Mouse (Mus musculus): ENCODE results near the gene Tmem239. TPM values are rescaled to one million over a fixed set of nuclear protein-coding genes. Genes with fewer than 3 reads are reported as not detected.

The Tmem239 gene
- polyA plus RNA-seq, 1 experiment, result not detected

- Histone ChIP-seq H3K36me3 (ENCODE audit: control insufficient read depth) (no peaks in the 10 kb centered on the region), H3K4me3 (replicated peaks) (no peak overlapping the region), H3K9me3 (ENCODE audit: control insufficient read depth, low read length) (no peaks in the 10 kb centered on the region), H3K4me1 (ENCODE audit: control insufficient read depth) (no peaks in the 10 kb centered on the region), H3K27me3 (ENCODE audit: control insufficient read depth) (peaks cover 6% of the 10 kb centered on the region; the same call in 1 of the 2 replicates)
- TF ChIP-seq TAL1 (IDR thresholded peaks at IDR 0.05; ENCODE audit: low read length), result no peak
- TF ChIP-seq GATA1 (IDR thresholded peaks at IDR 0.05; ENCODE audit: low read length), result no peak
These were observed 22.4 kb upstream of the Tmem239 start for GRCm38 (mm10) chr2:130383895-130384294.

DNA sequence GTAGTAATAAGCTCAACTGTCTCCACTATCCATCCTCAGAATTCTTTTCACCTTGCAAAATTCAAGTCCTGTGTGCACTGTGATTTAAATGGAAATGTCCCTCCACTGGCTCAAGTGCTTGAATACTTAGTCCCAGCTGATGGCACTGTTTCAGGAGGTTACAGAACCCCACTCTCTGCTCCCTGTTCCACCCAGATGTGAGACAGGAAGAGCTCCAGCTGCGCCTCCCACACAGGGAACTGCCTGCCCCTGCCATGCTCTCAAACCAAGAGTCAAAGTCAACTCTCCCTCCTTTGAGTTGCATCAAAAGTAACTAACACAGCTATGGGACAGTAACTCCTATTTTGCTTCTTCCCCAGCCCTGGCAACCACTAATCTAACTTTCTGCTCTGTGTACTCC is 20.1 kb upstream of the Tmem239 start:
- TF ChIP-seq GATA1 (IDR thresholded peaks at IDR 0.05; ENCODE audit: low read length) (no peak), TAL1 (IDR thresholded peaks at IDR 0.05; ENCODE audit: low read length) (no peak)
- Histone ChIP-seq H3K27me3 (ENCODE audit: control insufficient read depth) (peaks cover 4% of the 10 kb centered on the region; the same call in 1 of the 2 replicates), H3K9me3 (ENCODE audit: control insufficient read depth, low read length) (no peaks in the 10 kb centered on the region), H3K36me3 (ENCODE audit: control insufficient read depth) (no peaks in the 10 kb centered on the region), H3K4me1 (ENCODE audit: control insufficient read depth) (no peaks in the 10 kb centered on the region), H3K4me3 (replicated peaks) (no peak overlapping the region)

DNA sequence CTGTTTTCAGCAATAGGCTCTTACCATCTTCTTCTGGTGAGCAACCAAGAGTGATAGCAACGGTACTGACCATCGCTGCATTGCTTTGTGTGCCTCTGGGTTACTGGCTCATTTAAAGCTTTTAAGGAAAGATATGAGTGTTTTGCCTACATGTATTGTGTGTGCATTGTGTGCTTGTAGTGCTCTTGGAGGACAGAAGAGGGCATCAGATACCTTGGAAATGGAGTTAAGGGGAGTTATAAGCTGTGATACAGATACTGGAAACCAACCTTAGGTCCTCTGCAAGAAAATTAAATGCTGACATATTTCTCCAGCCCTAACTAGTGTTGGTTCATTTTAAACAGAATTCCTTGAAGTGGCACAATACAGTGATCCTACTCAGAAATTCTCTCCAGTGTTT is 17.5 kb upstream of the Tmem239 start:
- Histone ChIP-seq H3K36me3 (ENCODE audit: control insufficient read depth) (no peaks in the 10 kb centered on the region), H3K4me3 (replicated peaks) (no peak overlapping the region), H3K4me1 (ENCODE audit: control insufficient read depth) (no peaks in the 10 kb centered on the region), H3K27me3 (ENCODE audit: control insufficient read depth) (peaks cover 4% of the 10 kb centered on the region; the same call in 1 of the 2 replicates), H3K9me3 (ENCODE audit: control insufficient read depth, low read length) (no peaks in the 10 kb centered on the region)
- TF ChIP-seq TAL1 (IDR thresholded peaks at IDR 0.05; ENCODE audit: low read length), result no peak
- TF ChIP-seq GATA1 (IDR thresholded peaks at IDR 0.05; ENCODE audit: low read length), result no peak

- Histone ChIP-seq H3K27me3 (ENCODE audit: control insufficient read depth) (peaks cover 7% of the 10 kb centered on the region), H3K9me3 (ENCODE audit: control insufficient read depth, low read length) (no peaks in the 10 kb centered on the region), H3K4me1 (ENCODE audit: control insufficient read depth) (no peaks in the 10 kb centered on the region), H3K4me3 (replicated peaks) (no peak overlapping the region), H3K36me3 (ENCODE audit: control insufficient read depth) (no peaks in the 10 kb centered on the region)
- TF ChIP-seq GATA1 (IDR thresholded peaks at IDR 0.05; ENCODE audit: low read length) (no peak), TAL1 (IDR thresholded peaks at IDR 0.05; ENCODE audit: low read length) (no peak)
These were observed 15.2 kb upstream of the Tmem239 start for GRCm38 (mm10) chr2:130390993-130391625.

GRCm38 (mm10) chr2:130392836-130393235 is 13.4 kb upstream of the Tmem239 start:
- Histone ChIP-seq H3K27me3 (ENCODE audit: control insufficient read depth) (peaks cover 22% of the 10 kb centered on the region), H3K36me3 (ENCODE audit: control insufficient read depth) (no peaks in the 10 kb centered on the region), H3K4me1 (ENCODE audit: control insufficient read depth) (peaks cover 2% of the 10 kb centered on the region; the same call in 1 of the 2 replicates), H3K9me3 (ENCODE audit: control insufficient read depth, low read length) (no peaks in the 10 kb centered on the region), H3K4me3 (replicated peaks) (no peak overlapping the region)
- TF ChIP-seq TAL1 (IDR thresholded peaks at IDR 0.05; ENCODE audit: low read length) (no peak), GATA1 (IDR thresholded peaks at IDR 0.05; ENCODE audit: low read length) (no peak)

GRCm38 (mm10) chr2:130395696-130396095 is 10.6 kb upstream of the Tmem239 start:
- Histone ChIP-seq H3K4me1 (ENCODE audit: control insufficient read depth) (peaks cover 2% of the 10 kb centered on the region; the same call in 1 of the 2 replicates), H3K4me3 (replicated peaks) (no peak overlapping the region), H3K27me3 (ENCODE audit: control insufficient read depth) (peaks cover 37% of the 10 kb centered on the region), H3K36me3 (ENCODE audit: control insufficient read depth) (no peaks in the 10 kb centered on the region), H3K9me3 (ENCODE audit: control insufficient read depth, low read length) (no peaks in the 10 kb centered on the region)
- TF ChIP-seq TAL1 (IDR thresholded peaks at IDR 0.05; ENCODE audit: low read length) (no peak), GATA1 (IDR thresholded peaks at IDR 0.05; ENCODE audit: low read length) (no peak)

DNA sequence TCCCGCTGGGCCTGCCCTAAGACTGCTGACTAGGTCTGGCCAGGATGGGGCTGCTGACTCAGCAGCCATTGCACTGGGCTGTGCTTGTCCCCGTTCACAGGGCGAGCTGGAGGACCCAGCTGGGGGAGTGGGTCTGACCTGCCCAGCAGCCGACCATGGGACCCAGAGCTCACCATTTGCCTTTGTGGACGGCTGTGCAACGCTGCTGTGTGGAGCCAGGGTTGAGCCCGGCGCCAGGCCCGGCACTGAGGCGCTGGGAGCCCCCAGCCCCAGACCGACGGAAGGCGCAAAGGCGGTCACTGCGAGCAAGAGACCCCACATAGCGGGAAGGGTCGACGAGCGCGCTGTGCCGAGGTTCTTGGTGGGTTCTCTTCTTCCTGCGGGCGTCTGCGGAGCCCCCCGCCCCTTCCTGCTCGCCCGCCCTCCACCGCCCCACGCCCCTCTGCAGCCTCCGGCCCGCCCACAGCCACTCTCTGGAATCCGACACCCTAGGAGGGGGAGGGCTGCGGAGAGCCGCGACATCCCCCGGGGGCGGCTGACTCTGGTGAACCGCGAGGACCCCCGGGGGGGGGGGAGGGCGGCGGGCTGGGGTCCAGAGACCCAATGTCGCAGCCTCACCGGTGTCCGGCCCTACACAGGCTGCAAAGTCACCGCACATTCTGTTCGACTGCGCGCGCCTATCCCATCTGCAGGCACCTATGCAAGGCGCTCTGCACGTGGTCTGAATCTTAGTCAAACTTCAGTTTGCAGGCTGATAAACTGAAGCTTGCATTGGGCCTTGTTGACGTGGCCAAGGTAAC is 8.9 kb upstream of the Tmem239 start, which contains the start of gene Cpxm1:
TSS of gene Cpxm1 (minus strand) at position 389 of the 800 bp plus-strand sequence.
- Histone ChIP-seq H3K4me1 (ENCODE audit: control insufficient read depth) (peaks cover 2% of the 10 kb centered on the region; the same call in 1 of the 2 replicates), H3K27me3 (ENCODE audit: control insufficient read depth) (peaks cover 37% of the 10 kb centered on the region), H3K9me3 (ENCODE audit: control insufficient read depth, low read length) (no peaks in the 10 kb centered on the region), H3K4me3 (replicated peaks) (peak within 1 kb of the TSS; percentile 38), H3K36me3 (ENCODE audit: control insufficient read depth) (no peaks in the 10 kb centered on the region)
- TF ChIP-seq GATA1 (IDR thresholded peaks at IDR 0.05; ENCODE audit: low read length), result no peak
- no peak for TF ChIP-seq TAL1 (IDR thresholded peaks at IDR 0.05; ENCODE audit: low read length)

GRCm38 (mm10) chr2:130398091-130398490 is 8.2 kb upstream of the Tmem239 start:
- no peak for TF ChIP-seq TAL1 (IDR thresholded peaks at IDR 0.05; ENCODE audit: low read length)
- no peak for TF ChIP-seq GATA1 (IDR thresholded peaks at IDR 0.05; ENCODE audit: low read length)
- no peak overlapping the region for H3K4me3 ChIP-seq (replicated peaks)
- H3K27me3 ChIP-seq (ENCODE audit: control insufficient read depth), result peaks cover 41% of the 10 kb centered on the region
- H3K4me1 ChIP-seq (ENCODE audit: control insufficient read depth), result peaks cover 2% of the 10 kb centered on the region; the same call in 1 of the 2 replicates
- no peaks in the 10 kb centered on the region for H3K36me3 ChIP-seq (ENCODE audit: control insufficient read depth)
- H3K9me3 ChIP-seq (ENCODE audit: control insufficient read depth, low read length), result no peaks in the 10 kb centered on the region

GRCm38 (mm10) chr2:130400046-130400445 is 6.2 kb upstream of the Tmem239 start:
- Histone ChIP-seq H3K27me3 (ENCODE audit: control insufficient read depth) (peaks cover 41% of the 10 kb centered on the region), H3K4me1 (ENCODE audit: control insufficient read depth) (peaks cover 2% of the 10 kb centered on the region; the same call in 1 of the 2 replicates), H3K9me3 (ENCODE audit: control insufficient read depth, low read length) (no peaks in the 10 kb centered on the region), H3K4me3 (replicated peaks) (no peak overlapping the region), H3K36me3 (ENCODE audit: control insufficient read depth) (no peaks in the 10 kb centered on the region)
- no peak for TF ChIP-seq TAL1 (IDR thresholded peaks at IDR 0.05; ENCODE audit: low read length)

Data from erythroblast, embryonic 14.5 days (primary cell).